Mouse (Mus musculus): ENCODE data around the gene Trex1. TPM values are rescaled to one million over a fixed set of nuclear protein-coding genes. Genes with fewer than 3 reads are reported as not detected.

Gene Trex1
- 12.5 and 13.4 TPM in 2 replicates for polyA plus RNA-seq (2015; fragmentation: Nextera tagmentation; extraction: Ambion mirVana)

DNA sequence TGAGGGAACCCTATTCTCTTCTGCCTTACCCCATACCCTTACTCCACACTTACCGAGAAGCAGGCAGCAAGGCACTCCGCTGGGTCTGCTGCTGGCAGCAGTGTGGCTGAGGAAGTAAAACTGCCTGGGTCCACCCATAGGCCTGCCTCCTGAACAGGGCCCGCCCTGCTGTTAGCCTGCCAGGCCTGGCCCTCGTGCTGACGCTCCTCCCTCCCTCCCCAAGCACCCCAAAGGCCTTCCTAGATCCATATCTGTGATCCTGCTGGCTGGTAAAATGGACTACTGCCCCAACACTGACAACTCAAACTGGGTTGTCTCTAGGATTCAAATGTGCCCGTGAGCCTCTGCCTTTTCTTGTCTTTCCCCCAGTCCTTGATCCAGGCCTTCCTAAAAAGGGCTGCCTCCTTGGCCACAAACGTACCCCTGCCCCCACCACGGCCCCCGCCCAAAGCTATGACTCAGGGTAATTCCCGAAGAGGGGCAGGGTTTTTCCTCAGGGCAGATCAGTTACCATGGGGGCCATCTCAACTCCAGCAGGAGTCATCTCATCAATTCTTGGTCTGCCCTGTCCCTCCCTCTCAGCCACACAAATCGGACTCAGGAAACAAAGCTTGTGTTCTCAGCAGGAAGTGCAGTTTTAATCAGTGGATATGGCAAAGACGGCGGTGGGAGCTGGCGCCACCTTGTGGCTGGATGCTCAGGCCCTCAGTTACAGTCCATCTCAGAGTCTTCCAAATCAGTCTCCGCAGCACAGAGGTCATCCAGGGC, at the start of gene Trex1:
Trex1 (minus strand) TSS at position 599 of the 768 bp plus-strand sequence.
- H3K4me1 ChIP-seq (replicated peaks) = peaks cover 17% of the 10 kb centered on the region
- no peaks in the 10 kb centered on the region for H3K27me3 ChIP-seq (replicated peaks)
- peak; percentile 94 for ATAC-seq
- H3K9ac ChIP-seq = peak within 1 kb of the TSS; percentile 51
- no peaks in the 10 kb centered on the region for H3K9me3 ChIP-seq
- 8% methylated on average over 15 of the region's 15 CpGs for WGBS
- peak within 1 kb of the TSS; percentile 43 for H3K4me3 ChIP-seq (replicated peaks)
- peak within 1 kb of the TSS; percentile 94 for H3K27ac ChIP-seq
- peaks cover 32% of the 10 kb centered on the region for H3K36me3 ChIP-seq
- H3K4me2 ChIP-seq (replicated peaks) = peak within 1 kb of the TSS; percentile 74

DNA sequence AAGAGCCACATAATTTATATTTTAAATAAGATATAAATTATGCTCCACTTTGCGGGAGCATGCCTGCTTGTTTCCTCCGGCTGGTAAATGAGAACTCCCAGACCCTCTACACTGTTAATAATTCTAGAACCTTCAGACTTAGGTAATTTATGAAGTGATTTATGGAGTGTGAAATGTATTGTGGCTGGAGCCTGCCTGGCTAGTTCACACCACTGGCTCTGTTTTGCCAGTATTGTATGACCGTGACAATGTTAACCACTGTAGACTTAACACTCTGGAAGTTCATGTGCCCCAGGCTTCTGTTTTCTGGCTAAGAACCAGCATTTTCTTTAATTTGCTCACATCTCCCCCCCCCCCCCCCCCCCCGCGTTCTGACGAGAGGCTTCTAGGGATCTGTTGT, 47.8 kb upstream of the Trex1 start:
- Histone ChIP-seq H3K4me2 (replicated peaks) (no peak overlapping the region), H3K27ac (no peak overlapping the region)
- no peak for ATAC-seq

DNA sequence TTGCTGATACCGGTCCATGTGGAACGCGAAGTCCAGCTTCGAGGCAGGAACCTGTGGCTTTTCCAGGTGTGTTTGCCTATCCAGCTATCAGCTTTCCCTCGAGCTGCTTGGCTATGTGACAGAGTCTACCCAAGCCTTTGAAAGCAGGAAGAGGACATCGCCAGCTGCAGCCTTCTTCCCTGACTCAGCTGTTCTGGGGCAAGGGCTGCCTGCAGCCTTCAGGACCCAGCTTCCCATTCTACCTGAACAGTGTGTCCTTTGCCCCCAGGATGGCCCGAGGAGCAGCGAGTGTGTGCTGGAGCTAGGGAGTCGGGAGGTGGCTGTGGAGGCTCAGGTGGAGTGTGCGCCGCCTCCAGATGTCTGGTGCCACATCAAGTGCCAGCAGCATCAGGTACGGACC, 46.1 kb upstream of the Trex1 start:
- Histone ChIP-seq H3K9ac (no peak overlapping the region), H3K4me1 (replicated peaks) (peaks cover 9% of the 10 kb centered on the region), H3K27me3 (replicated peaks) (no peaks in the 10 kb centered on the region), H3K36me3 (peaks cover 25% of the 10 kb centered on the region), H3K27ac (no peak overlapping the region), H3K9me3 (no peaks in the 10 kb centered on the region), H3K4me3 (replicated peaks) (no peak overlapping the region), H3K4me2 (replicated peaks) (no peak overlapping the region)
- no peak for ATAC-seq
- 89% methylated on average over 12 of the region's 12 CpGs for WGBS

More for the DNA sequence above, 47.8 kb upstream of the Trex1 start:
- no peak overlapping the region for H3K4me3 ChIP-seq (replicated peaks)
- no peaks in the 10 kb centered on the region for H3K9me3 ChIP-seq
- 64% methylated on average over 5 of the region's 6 CpGs for WGBS
- H3K9ac ChIP-seq = no peak overlapping the region
- H3K36me3 ChIP-seq = peaks cover 33% of the 10 kb centered on the region
- H3K27me3 ChIP-seq (replicated peaks) = no peaks in the 10 kb centered on the region
- H3K4me1 ChIP-seq (replicated peaks) = peaks cover 9% of the 10 kb centered on the region

DNA sequence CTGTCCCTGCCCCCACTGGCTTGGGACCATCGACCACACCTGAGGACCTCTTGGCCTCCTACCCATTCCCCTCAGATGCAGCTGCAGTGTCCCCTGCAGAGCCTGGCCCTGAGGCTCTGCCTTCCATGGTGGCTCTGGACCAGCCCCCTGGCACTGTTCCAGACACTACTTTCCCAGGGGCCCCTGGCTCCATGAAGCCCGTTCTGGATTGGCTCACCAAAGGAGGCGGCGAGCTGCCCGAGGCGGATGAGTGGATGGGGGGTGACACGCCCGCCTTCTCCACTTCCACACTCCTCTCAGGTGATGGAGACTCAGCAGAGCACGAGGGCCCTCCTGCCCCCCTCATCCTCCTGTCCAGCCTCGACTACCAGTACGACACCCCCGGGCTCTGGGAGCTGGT, 45.5 kb upstream of the Trex1 start:
- Histone ChIP-seq H3K4me1 (replicated peaks) (peaks cover 9% of the 10 kb centered on the region), H3K9ac (no peak overlapping the region), H3K4me2 (replicated peaks) (no peak overlapping the region), H3K9me3 (no peaks in the 10 kb centered on the region), H3K27me3 (replicated peaks) (no peaks in the 10 kb centered on the region), H3K27ac (no peak overlapping the region), H3K4me3 (replicated peaks) (no peak overlapping the region), H3K36me3 (peaks cover 20% of the 10 kb centered on the region)
- 69% methylated on average over 12 of the region's 12 CpGs for WGBS
- peak; percentile 57 for ATAC-seq

DNA sequence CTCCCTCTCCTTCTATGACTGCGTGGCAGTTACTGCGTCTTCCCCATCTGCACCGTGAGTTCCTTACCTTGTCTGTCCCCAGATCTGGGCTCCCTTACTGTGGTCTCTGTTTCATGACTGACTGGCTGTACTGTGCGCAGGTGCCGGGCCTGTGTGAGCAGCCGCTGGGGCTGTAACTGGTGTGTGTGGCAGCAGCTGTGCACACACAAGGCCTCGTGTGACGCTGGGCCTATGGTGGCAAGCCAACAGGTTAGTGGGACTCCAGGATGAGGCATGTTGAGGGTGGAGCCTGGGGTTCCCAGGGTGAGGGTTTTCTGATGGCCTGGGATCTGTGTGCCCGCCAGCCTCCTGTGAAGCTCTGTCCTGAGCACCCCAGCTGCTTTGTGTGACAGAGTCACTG, 44.5 kb upstream of the Trex1 start:
- Histone ChIP-seq H3K4me1 (replicated peaks) (peaks cover 14% of the 10 kb centered on the region), H3K9me3 (no peaks in the 10 kb centered on the region), H3K4me3 (replicated peaks) (no peak overlapping the region), H3K36me3 (peaks cover 15% of the 10 kb centered on the region), H3K27me3 (replicated peaks) (no peaks in the 10 kb centered on the region), H3K9ac (no peak overlapping the region), H3K27ac (no peak overlapping the region), H3K4me2 (replicated peaks) (no peak overlapping the region)
- no peak for ATAC-seq
- 91% methylated on average over 9 of the region's 9 CpGs for whole genome bisulfite sequencing

DNA sequence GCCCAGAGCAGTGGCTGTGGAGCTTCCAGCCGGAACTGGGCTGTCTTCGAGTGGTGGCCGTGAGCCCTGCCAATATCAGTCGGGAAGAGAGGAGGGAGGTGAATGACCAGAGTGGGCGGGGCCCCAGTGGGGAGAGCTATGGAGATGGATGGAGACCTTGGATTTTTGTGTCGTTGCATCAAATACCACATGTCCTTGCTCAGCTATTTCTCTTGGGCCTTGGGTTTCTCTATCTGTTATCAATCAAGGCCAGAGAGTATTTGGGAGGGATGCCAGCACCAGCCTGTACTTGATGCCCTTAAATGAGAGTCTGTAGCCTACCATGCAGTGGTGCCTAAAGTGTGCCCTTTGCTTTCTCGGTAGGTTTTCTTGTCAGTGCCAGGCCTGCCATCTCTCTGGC, 43.7 kb upstream of the Trex1 start:
- Histone ChIP-seq H3K36me3 (peaks cover 11% of the 10 kb centered on the region; the same call in 1 of the 2 replicates), H3K4me2 (replicated peaks) (no peak overlapping the region), H3K4me1 (replicated peaks) (peaks cover 23% of the 10 kb centered on the region), H3K9ac (no peak overlapping the region), H3K4me3 (replicated peaks) (no peak overlapping the region), H3K9me3 (no peaks in the 10 kb centered on the region), H3K27me3 (replicated peaks) (no peaks in the 10 kb centered on the region), H3K27ac (no peak overlapping the region)
- WGBS = 76% methylated on average over 7 of the region's 7 CpGs
- no peak for ATAC-seq

DNA sequence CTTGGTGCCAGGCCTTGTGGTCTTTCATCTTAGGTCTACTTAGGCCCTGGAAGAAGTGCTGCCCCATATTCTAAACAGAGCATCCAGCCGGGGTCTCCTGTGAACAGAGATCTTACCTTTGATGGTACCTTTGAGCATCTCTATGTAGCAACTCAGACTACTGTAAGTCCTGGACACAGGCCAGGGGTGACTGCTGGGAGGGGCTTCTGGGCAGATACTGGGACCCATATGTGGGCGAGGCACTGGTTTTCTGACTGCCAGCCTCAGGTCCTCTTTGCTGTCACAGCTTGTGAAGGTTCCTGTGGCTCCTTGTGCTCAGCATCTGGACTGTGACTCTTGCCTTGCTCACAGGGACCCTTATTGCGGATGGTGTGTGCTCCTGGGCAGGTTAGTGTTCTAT, 43.0 kb upstream of the Trex1 start:
- Histone ChIP-seq H3K4me3 (replicated peaks) (no peak overlapping the region), H3K36me3 (peaks cover 11% of the 10 kb centered on the region; the same call in 1 of the 2 replicates), H3K9me3 (no peaks in the 10 kb centered on the region), H3K27ac (no peak overlapping the region), H3K4me2 (replicated peaks) (no peak overlapping the region), H3K9ac (no peak overlapping the region), H3K4me1 (replicated peaks) (peaks cover 29% of the 10 kb centered on the region), H3K27me3 (replicated peaks) (no peaks in the 10 kb centered on the region)
- no peak for ATAC-seq
- 92% methylated on average over 3 of the region's 3 CpGs for WGBS

DNA sequence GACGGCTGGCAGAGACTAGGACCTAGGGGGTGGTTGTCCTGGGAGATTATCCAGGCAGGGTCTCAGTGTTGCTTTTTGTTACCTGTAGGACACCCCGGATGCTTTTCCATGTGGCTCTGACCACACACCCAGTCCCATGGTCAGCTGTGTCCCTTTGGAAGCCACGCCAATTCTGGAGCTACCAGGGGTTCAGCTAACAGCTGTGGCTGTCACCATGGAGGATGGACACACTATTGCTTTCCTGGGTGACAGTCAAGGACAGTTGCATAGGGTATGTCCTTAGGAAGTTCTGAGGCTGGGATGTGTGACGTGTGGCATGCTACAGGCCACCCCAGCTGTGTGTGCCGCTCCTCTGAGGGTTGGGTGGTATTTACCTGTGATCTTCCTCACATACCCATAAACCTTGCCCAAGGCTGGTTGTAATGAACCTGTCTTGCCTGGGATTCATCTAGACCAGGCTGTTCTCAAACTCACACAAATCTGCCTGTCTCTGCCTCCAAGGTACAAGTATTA, 42.5 kb upstream of the Trex1 start:
- Histone ChIP-seq H3K36me3 (peaks cover 11% of the 10 kb centered on the region; the same call in 1 of the 2 replicates), H3K9ac (no peak overlapping the region), H3K4me2 (replicated peaks) (no peak overlapping the region), H3K4me1 (replicated peaks) (peaks cover 35% of the 10 kb centered on the region), H3K27me3 (replicated peaks) (no peaks in the 10 kb centered on the region), H3K27ac (no peak overlapping the region), H3K4me3 (replicated peaks) (no peak overlapping the region), H3K9me3 (no peaks in the 10 kb centered on the region)
- ATAC-seq = no peak
- WGBS = 91% methylated on average over 5 of the region's 5 CpGs

DNA sequence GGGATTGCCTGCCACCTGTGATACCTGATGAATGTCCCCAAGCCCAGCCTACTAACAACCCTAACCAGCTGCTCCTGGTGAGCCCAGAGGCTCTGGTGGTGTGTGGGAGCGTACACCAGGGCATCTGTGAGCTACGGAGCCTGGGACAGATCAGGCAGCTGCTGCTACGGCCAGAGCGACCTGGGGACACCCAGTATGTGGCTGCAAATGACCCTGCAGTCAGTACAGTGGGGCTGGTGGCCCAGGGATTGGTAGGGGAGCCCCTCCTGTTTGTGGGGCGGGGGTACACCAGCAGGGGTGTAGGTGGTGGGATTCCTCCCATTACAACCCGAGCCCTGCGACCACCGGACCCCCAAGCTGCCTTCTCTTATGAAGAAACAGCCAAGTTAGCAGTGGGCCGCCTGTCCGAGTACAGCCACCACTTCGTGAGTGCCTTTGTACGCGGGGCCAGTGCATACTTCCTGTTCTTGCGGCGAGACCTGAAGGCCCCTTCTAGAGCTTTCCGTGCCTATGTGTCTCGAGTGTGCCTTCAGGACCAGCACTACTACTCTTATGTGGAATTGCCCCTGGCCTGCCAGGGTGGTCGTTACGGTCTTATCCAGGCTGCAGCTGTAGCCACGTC, 40.9 kb upstream of the Trex1 start:
- Histone ChIP-seq H3K4me3 (replicated peaks) (no peak overlapping the region), H3K9ac (no peak overlapping the region)
- 89% methylated on average over 20 of the region's 20 CpGs for WGBS

DNA sequence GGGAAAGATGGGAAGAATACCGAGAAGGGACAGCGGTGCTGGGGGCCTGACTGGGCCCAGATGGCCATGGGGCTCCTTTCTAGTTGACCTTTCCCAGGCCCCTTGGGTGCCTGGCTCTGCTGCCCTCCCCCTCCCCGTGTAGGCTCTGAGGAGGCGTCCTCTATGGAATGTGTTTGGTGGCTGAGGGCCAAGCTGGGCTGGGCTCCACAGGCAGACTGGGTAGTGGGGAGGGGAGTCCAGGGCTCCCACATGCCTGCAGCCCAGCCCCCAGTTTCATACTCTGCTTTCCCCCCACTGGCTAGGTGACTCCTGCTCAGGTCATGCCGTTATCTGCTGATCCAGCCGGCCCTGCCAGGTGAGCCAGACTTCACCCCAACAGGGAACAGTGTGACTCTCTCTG, 39.4 kb upstream of the Trex1 start:
- Histone ChIP-seq H3K27me3 (replicated peaks) (no peaks in the 10 kb centered on the region), H3K36me3 (no peaks in the 10 kb centered on the region), H3K9ac (peak overlapping the region; percentile 28; the same call in 1 of the 2 replicates), H3K4me2 (replicated peaks) (peak overlapping the region; percentile 42), H3K4me3 (replicated peaks) (no peak overlapping the region), H3K27ac (0 out of 2 replicates have a peak overlapping the region, but pooled peaks have one; percentile 98), H3K9me3 (no peaks in the 10 kb centered on the region), H3K4me1 (replicated peaks) (peaks cover 45% of the 10 kb centered on the region)
- 27% methylated on average over 6 of the region's 6 CpGs for WGBS
- ATAC-seq = peak; percentile 15; the same call in 1 of the 2 replicates

More for the DNA sequence above, 40.9 kb upstream of the Trex1 start:
- Histone ChIP-seq H3K4me2 (replicated peaks) (no peak overlapping the region), H3K36me3 (0 out of 2 replicates have a peak, but pooled peaks cover 2% of the 10 kb centered on the region), H3K4me1 (replicated peaks) (peaks cover 45% of the 10 kb centered on the region), H3K27me3 (replicated peaks) (no peaks in the 10 kb centered on the region), H3K27ac (no peak overlapping the region), H3K9me3 (no peaks in the 10 kb centered on the region)
- ATAC-seq = no peak

DNA sequence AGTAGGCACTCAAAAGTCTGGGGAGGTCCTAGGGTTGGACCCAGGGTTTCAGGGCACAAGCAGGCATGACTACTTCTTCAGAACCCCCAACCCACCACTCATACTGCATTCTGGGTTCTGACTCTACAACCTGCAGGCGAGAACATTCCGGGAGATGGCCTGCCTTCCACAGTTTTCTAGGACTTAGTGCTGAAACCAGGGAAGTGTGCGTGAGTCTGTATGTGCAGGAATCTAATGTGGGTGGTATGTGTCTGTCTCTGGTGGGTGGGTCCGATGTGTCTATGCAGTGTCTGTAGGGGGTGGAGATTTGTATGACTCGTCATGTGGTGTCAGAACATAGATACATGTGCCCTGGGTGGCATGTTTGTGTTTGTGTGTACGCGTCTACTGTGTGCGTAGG, 38.8 kb upstream of the Trex1 start:
- no peak overlapping the region for H3K4me3 ChIP-seq (replicated peaks)
- H3K9ac ChIP-seq = 0 out of 2 replicates have a peak overlapping the region, but pooled peaks have one; percentile 28
- peaks cover 50% of the 10 kb centered on the region for H3K4me1 ChIP-seq (replicated peaks)
- no peak for ATAC-seq
- 77% methylated on average over 8 of the region's 8 CpGs for WGBS
- H3K27ac ChIP-seq = peak overlapping the region; percentile 98; the same call in 1 of the 2 replicates
- H3K27me3 ChIP-seq (replicated peaks) = no peaks in the 10 kb centered on the region
- H3K4me2 ChIP-seq (replicated peaks) = peak overlapping the region; percentile 42
- no peaks in the 10 kb centered on the region for H3K36me3 ChIP-seq
- no peaks in the 10 kb centered on the region for H3K9me3 ChIP-seq

DNA sequence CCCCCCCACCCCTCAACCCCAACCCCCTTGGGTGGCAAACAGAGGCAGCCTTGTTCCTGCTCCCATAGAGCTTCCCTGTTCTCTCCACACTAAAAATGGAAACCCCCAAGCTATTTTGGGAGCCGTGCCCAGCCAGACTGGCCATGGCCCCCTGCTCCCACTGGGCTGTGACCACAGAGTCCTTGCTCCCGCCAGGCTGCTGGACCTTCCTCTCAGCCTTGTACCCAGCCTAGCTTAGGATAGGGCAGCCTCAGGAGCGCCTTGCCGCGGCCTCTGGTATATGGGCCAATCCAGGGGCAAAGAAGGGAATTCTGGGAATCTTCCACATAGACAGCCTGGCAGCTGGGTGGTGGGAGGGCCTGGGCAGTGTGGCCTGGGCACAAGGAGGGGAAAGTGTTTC, 38.3 kb upstream of the Trex1 start:
- H3K27ac ChIP-seq = peak overlapping the region; percentile 98; the same call in 1 of the 2 replicates
- ATAC-seq = no peak
- peak overlapping the region; percentile 85 for H3K4me2 ChIP-seq (replicated peaks)
- H3K9ac ChIP-seq = no peak overlapping the region
- H3K4me1 ChIP-seq (replicated peaks) = peaks cover 54% of the 10 kb centered on the region
- WGBS = 66% methylated on average over 5 of the region's 5 CpGs
- H3K9me3 ChIP-seq = no peaks in the 10 kb centered on the region
- no peak overlapping the region for H3K4me3 ChIP-seq (replicated peaks)
- no peaks in the 10 kb centered on the region for H3K36me3 ChIP-seq
- no peaks in the 10 kb centered on the region for H3K27me3 ChIP-seq (replicated peaks)

All from intestine, embryonic 15.5 days (tissue).